Mouse (Mus musculus): Measurements from ENCODE around the gene Prrg4.
"Not testable (repeated sequence)": the region's sequence is repeated elsewhere in the genome, so short reads cannot be mapped to it uniquely, and the experiment has no call there.

Gene Prrg4

DNA sequence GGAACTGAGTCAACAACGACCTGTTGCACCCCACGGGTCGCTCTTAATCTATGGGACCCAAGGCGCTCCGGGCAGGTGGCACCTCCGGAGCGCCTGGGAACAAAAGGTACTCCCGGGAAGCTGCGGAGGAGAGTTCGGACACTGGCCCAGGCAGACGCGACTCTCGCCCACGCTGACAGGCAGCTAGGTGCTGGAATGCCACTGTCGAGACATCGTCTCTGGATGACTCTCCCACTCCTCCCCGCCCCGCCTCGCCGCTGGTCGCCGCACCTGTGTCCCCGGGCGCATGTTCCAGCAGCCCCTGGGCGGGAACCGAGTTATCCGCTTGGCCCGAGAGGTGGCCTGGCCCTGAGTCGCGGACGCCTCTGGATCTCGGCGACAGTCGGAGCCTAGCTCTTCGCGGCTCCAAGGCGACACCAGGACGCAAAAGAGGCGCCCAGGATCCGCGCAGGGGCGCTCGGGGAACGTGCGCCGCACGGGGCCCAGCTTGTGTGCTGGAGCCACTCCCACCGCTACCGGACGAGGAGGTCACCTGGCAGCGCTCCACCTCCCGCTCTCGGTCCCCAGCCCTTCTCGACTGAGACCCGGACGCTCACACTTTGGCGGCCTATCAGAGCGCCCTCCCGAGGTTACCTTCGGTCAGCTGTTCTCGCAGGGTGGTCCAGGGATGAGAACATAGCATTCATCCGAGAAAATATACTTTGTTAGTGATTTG is at the start of gene Prrg4:
Gene Prrg4 (minus strand): TSS at position 601 of the 715 bp plus-strand sequence.
- peak; percentile 21 to 47 for DNase-seq (ENCODE audit: low spot score in 2 of 2)

DNA sequence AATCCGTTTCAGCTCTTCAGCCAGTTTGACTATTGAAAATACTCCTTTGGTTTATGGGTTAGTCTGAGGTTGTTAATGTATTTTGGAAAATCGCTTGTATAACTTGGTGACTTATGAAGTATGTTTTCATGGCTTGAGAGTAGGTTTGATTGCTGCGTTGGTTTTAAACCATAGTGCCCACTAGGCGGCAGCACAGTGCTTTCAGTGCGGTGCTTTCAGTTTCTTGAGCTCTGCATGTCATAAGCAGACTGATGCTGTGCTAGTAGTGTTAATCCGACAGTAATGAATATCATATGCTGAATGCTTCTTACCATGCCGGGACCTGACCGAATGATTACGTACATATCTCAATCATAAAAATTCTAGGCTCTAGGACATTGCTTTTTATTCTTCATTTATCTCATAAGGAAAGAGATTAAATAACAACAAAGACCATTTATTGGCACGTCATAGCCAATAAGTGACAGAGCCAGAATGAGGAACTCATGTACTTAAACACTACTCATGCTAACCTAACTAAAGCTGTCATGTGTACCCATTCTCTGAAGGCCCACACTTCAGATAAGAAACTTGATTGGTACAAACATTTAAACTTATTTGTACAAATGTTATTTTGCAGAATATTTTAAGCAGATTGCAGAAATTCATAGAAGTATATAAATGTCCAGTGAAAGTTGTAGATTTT is 38.3 kb upstream of the Prrg4 start:
- peak; percentile 68 to 81 for DNase-seq (ENCODE audit: low spot score in 2 of 2)

- DNase-seq (ENCODE audit: low spot score in 2 of 2) = not testable (repeated sequence)
Observed at GRCm38 (mm10) chr2:104887331-104887730, 37.7 kb upstream of the Prrg4 start.

GRCm38 (mm10) chr2:104886109-104886508 is 36.4 kb upstream of the Prrg4 start:
- DNase-seq (ENCODE audit: low spot score in 2 of 2) = no peak

DNA sequence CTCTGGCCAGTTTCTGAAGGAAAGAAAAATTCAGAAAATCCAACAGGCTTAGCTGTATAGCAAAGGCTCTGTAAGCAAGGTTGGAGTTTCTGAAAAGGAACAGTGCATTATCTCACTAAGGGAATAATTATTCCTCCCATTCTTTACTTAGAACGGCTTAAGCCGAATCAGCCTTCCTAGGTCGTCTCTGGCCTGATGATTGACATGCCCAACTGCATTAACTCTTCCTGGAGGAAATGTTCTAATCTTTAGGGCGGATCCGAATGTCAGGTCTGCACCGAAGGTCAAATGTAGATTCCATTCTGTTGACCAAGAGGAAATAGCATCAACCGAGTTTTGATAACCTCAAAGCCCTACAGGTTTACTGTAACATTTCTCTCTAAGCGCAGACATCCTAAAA is 29.1 kb upstream of the Prrg4 start:
- no peak for DNase-seq (ENCODE audit: low spot score in 2 of 2)

- no peak for DNase-seq (ENCODE audit: low spot score in 2 of 2)
Observed at GRCm38 (mm10) chr2:104869101-104869500, 19.4 kb upstream of the Prrg4 start.

DNA sequence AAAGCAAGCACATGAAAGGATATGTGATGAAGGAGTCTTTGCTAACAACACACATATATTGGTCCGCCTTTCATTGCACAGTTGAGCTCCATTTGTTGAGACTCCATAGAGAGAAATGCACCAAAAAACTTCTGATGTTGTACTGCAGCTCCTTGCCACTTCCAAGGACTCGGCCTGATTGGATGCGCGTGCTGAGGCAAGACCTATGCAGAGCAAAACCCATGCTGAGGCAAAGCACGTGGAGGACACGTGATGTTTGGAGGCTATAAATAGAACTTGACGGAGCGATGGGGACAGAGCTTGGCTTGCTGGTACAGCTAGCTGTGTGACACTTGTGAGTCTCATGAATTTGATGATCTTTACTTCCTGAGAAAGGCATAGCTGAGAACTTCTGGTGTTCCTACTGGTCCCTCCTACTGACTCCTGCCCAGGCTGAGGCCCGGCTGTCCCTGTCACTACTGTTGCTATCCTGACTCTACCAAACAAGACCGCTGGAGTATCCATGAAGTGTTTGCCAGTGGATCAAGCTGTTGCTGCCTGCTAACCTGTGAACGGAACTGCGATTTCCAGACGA is 17.7 kb upstream of the Prrg4 start, which contains the start of gene Ccdc73:
Gene Ccdc73 (plus strand): TSS at position 524 of the 574 bp plus-strand sequence.
- DNase-seq (ENCODE audit: low spot score in 2 of 2) = no peak

GRCm38 (mm10) chr2:104864176-104864860 is 14.6 kb upstream of the Prrg4 start:
- no peak for DNase-seq (ENCODE audit: low spot score in 2 of 2)

DNA sequence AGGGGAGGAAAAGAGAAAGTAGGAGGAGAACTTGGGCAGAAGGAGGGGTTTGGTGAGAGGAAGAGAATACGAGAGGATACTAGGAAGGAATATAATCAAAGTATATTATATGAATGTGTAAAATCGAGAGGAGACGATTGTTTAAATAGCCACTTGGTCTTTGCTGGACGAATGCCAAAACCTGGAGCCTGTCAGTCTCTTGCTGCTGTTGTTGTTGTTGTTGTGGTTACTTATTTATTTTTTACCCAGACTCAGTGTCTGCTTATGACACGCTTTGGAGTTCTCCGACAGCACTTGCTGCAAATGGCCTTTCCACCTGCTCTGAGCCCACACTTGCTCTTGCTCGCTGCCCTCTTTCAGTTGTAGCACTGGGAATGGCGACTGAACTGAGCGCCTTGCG is 10.8 kb upstream of the Prrg4 start:
- no peak for DNase-seq (ENCODE audit: low spot score in 2 of 2)

- DNase-seq (ENCODE audit: low spot score in 2 of 2) = no peak
Observed at GRCm38 (mm10) chr2:104859060-104859459, 9.4 kb upstream of the Prrg4 start.

- DNase-seq (ENCODE audit: low spot score in 2 of 2) = not testable (repeated sequence)
Observed at GRCm38 (mm10) chr2:104858083-104858482, 8.4 kb upstream of the Prrg4 start.

GRCm38 (mm10) chr2:104856218-104856617 is 6.5 kb upstream of the Prrg4 start:
- no peak for DNase-seq (ENCODE audit: low spot score in 2 of 2)

GRCm38 (mm10) chr2:104855732-104856131 is 6.1 kb upstream of the Prrg4 start:
- DNase-seq (ENCODE audit: low spot score in 2 of 2) = no peak

DNA sequence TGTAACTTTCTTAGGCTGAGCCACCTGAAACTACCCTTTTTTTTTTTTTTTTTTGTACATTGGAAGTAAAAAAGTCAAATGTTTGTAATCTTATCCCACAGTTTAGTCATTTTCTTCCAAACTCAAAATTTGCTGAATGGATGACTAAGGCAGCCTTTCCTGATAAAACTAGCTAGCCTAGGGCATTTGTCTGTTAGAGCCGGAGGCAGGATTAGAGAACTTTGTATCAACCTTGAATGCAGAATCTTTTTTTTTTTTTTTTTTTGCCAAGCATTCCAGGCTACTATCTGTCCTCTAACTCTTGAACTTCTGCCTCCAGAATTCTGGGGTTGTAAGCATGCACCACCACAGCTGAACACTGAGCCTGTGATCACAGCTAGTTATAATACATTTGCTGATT is 5.2 kb upstream of the Prrg4 start:
- no peak for DNase-seq (ENCODE audit: low spot score in 2 of 2)

- no peak for DNase-seq (ENCODE audit: low spot score in 2 of 2)
Observed at GRCm38 (mm10) chr2:104852546-104852945, 2.9 kb upstream of the Prrg4 start.

- DNase-seq (ENCODE audit: low spot score in 2 of 2) = no peak
Observed at GRCm38 (mm10) chr2:104851686-104852085, 2.0 kb upstream of the Prrg4 start.

DNA sequence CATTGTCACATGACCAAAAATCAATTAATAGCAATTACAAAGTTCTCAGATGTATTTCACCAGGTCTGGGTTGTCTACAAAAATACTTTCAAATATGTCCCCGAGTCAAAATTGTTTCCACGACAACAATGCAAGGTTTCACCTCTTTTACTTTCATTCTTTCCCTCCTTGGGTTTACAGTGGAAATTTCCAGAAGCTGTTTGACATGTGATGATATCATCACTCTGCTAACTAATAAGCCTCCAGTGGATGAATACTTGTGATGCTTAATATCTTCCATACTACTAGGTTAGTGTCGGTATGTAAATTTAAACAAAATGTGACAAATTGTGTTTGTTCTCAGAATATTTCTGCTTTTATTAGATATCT is 299 bp upstream of the Prrg4 start:
- no peak for DNase-seq (ENCODE audit: low spot score in 2 of 2)

- no peak for DNase-seq (ENCODE audit: low spot score in 2 of 2)
Observed at GRCm38 (mm10) chr2:104848235-104849161, 1.2 kb downstream of the Prrg4 start.

- peak in 1 of 2 experiments; percentile 7 for DNase-seq (ENCODE audit: low spot score in 2 of 2)
Observed at GRCm38 (mm10) chr2:104847645-104848044, 2.0 kb downstream of the Prrg4 start.

DNA sequence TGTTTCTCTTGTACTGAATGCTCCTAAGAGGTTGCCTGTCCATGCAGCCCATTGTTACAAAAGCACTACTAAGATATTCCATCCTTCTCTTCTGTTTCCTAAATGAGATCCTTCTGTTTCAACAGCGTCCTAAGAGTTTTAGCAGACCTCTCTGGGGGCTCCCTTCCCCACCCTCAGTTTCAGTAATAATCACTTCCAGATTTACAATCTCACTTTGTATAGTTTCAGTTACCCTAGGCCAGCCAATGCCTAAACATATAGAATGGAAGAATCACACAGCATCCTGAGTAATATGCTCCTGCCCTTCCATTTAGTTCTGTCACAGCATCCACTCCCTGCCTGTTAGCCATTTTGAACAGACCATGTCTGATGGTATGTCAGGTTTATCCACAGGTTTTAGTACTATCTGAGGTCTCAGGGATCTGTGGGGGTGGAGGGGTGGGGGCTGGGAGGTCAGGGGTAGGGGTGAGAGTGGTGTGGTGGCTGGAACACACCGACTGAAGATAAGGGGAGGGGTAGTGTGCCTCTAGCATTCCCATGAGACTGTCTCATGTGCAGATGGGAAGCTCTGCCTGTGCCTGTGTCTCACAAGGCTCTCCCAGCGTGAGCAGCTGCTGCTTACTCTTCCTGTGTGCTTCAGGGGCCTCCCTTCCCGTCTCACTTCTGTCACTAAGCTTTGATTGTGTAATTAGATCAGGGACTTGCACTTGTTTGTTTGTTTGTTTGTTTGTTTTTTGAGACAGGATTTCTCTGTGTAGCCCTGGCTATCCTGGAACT is 2.9 kb downstream of the Prrg4 start:
- DNase-seq (ENCODE audit: low spot score in 2 of 2) = no peak
